Mouse (Mus musculus): Measurements from ENCODE around the gene Blm. TPM values are rescaled to one million over a fixed set of nuclear protein-coding genes. Genes with fewer than 3 reads are reported as not detected.

Gene Blm
- total and polyA plus RNA-seq, 2 experiments from 2014 or later = 5.5 to 10.4 TPM

GRCm38 (mm10) chr7:80449620-80450091 is 85.3 kb downstream of the Blm start:
- no peak; the same call in 1 of the 2 replicates for ATAC-seq
- H3K27me3 ChIP-seq (ENCODE audit: insufficient read depth, low read length) = no peaks in the 10 kb centered on the region
- 0 out of 2 replicates have a peak, but pooled peaks cover 6% of the 10 kb centered on the region for H3K36me3 ChIP-seq (ENCODE audit: insufficient read depth)
- no peak for DNase-seq
- H3K4me3 ChIP-seq (ENCODE audit: low read depth, low read length) = no peak overlapping the region
- H3K27ac ChIP-seq (ENCODE audit: low read depth, low read length) = no peak overlapping the region
- H3K9ac ChIP-seq = no peak overlapping the region
- no peaks in the 10 kb centered on the region for H3K4me1 ChIP-seq (ENCODE audit: insufficient read depth)
- 81% methylated on average over 6 of the region's 6 CpGs for WGBS
- TF ChIP-seq CTCF (IDR thresholded peaks at IDR 0.05; ENCODE audit: low read depth) = no peak
- H3K4me2 ChIP-seq (ENCODE audit: low read depth) = no peak overlapping the region
- H3K9me3 ChIP-seq (ENCODE audit: low read length) = no peaks in the 10 kb centered on the region

DNA sequence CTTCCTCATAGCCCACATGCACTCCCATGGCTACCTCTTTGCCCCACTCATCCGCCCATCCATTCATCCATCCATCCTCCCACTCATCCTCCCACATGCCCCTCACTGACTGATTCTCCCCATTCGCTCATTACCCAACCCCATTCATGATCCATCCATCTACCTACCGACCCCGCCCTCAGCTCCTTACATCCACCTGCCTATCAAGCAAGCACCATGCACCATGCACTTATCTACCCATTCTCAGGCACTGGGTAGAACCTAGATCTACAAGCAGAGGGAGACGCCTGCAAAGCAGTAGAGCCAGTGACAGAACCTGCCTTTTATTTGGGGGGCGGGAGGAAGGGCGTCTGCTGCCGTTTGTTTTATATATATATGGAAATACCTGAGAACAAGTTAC is 87.6 kb downstream of the Blm start:
- H3K9me3 ChIP-seq (ENCODE audit: low read length) = no peaks in the 10 kb centered on the region
- peaks cover 6% of the 10 kb centered on the region for H3K4me1 ChIP-seq (ENCODE audit: insufficient read depth)
- no peak overlapping the region for H3K27ac ChIP-seq (ENCODE audit: low read depth, low read length)
- no peak overlapping the region for H3K4me3 ChIP-seq (ENCODE audit: low read depth, low read length)
- 96% methylated on average over 8 of the region's 8 CpGs for WGBS
- H3K36me3 ChIP-seq (ENCODE audit: insufficient read depth) = no peaks in the 10 kb centered on the region
- TF ChIP-seq CTCF (IDR thresholded peaks at IDR 0.05; ENCODE audit: low read depth) = no peak
- H3K27me3 ChIP-seq (ENCODE audit: insufficient read depth, low read length) = no peaks in the 10 kb centered on the region
- H3K9ac ChIP-seq = no peak overlapping the region
- ATAC-seq (no peak), DNase-seq (no peak)
- H3K4me2 ChIP-seq (ENCODE audit: low read depth) = no peak overlapping the region

DNA sequence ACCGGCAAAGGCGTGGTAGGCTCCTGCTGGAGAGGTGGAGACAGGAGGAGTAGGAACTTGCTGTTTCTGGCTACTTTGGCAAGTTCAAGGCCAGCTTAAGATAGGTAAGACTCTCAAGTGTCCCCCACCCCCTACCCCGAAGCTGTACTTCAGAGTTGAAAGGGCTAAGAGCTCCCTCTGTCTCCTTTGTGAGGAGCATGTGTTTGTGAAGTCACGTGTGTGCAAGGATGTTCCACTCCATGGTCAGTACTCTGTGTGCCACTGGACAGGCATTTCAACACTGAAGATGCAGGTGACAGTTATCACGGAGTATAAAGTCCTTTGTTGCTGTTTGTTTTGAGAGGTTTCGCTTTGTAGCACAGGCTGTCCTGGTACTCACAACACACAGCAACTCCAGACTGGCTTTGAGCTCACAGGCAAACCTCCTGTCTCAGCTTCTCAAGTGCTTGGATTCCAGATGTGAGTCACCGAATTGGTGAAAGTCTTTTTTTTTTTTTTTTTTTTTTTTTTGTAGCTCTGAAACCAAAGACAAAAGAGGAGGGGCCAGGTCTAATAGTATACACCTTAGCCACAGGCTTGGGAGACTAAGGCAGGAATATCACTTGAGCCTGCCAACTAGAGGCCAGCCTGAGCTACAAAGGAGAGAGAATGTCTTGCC is 88.6 kb downstream of the Blm start:
- no peak for TF ChIP-seq CTCF (IDR thresholded peaks at IDR 0.05; ENCODE audit: low read depth)
- DNase-seq (no peak), ATAC-seq (no peak)
- Histone ChIP-seq H3K9ac (no peak overlapping the region), H3K27me3 (ENCODE audit: insufficient read depth, low read length) (no peaks in the 10 kb centered on the region), H3K4me2 (ENCODE audit: low read depth) (no peak overlapping the region), H3K4me1 (ENCODE audit: insufficient read depth) (peaks cover 12% of the 10 kb centered on the region), H3K27ac (ENCODE audit: low read depth, low read length) (no peak overlapping the region), H3K36me3 (ENCODE audit: insufficient read depth) (no peaks in the 10 kb centered on the region), H3K4me3 (ENCODE audit: low read depth, low read length) (no peak overlapping the region), H3K9me3 (ENCODE audit: low read length) (no peaks in the 10 kb centered on the region)
- 82% methylated on average over 7 of the region's 7 CpGs for WGBS

DNA sequence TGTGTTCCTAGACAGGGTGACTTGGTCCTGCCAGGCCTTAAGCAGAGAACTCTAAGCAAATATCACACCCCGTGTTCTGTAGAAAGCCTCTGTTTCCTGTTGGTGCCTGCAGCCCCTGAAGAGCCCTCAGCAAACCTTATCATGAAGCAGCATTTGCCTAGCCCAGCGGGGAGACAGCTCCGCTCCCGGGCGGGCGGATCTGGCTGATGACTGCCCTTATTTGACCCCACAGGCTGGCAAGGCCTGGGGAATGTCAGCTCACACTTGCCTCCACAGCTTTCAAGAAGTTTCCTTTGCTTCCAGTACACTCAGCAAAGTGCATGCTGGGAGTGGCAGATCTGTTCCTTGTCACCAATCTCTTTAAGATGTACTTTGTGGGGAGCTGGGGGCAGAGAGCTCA is 89.4 kb downstream of the Blm start:
- peaks cover 13% of the 10 kb centered on the region for H3K4me1 ChIP-seq (ENCODE audit: insufficient read depth)
- no peak for TF ChIP-seq CTCF (IDR thresholded peaks at IDR 0.05; ENCODE audit: low read depth)
- no peaks in the 10 kb centered on the region for H3K27me3 ChIP-seq (ENCODE audit: insufficient read depth, low read length)
- no peak overlapping the region for H3K27ac ChIP-seq (ENCODE audit: low read depth, low read length)
- H3K4me3 ChIP-seq (ENCODE audit: low read depth, low read length) = no peak overlapping the region
- no peak for DNase-seq
- no peaks in the 10 kb centered on the region for H3K36me3 ChIP-seq (ENCODE audit: insufficient read depth)
- H3K9ac ChIP-seq = no peak overlapping the region
- 57% methylated on average over 6 of the region's 6 CpGs for WGBS
- H3K9me3 ChIP-seq (ENCODE audit: low read length) = no peaks in the 10 kb centered on the region
- ATAC-seq = no peak
- no peak overlapping the region for H3K4me2 ChIP-seq (ENCODE audit: low read depth)

DNA sequence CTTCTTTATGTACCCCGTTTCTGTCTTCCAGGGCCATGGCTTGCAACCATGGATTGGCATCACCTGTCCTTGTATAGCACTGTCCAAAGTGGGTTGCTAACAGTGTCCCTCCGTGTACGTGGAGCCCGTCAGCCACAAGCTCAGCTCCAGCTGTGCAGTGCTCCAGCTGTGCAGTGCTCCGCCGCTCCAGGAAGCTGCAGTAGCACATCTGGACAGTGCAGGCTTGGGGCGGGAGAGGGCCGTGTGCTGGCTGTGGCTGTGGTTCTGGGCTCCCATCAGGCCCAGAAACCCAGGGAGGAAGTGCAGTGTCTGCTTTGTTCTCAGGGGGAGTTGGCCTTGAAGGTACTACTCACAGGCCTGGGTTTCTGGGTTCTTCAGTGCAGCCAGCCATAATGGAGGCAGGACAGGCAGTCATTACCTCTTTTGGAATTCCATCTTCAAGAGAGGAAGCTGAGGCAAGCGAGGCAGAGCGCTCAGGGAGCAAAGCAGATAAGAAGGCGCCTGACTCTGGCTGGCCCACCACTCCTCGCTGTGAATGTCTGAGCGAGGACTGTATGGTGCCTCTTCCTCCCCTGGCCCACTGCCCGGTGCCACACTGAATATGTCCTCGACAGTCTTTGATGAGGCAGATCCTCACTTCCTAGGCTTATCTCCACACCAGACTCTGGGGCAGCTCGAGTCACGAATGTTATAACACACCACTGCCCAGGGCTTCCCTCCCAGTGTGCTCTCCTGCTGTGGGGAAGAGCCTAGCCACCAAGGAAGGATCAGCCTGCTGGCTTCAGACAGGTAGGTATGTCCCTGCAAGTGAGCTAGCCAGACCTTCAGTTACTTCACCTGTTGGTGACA is 90.3 kb downstream of the Blm start:
- 74% methylated on average over 17 of the region's 17 CpGs for WGBS
- Histone ChIP-seq H3K4me1 (ENCODE audit: insufficient read depth) (peaks cover 13% of the 10 kb centered on the region), H3K36me3 (ENCODE audit: insufficient read depth) (no peaks in the 10 kb centered on the region), H3K9me3 (ENCODE audit: low read length) (no peaks in the 10 kb centered on the region), H3K27ac (ENCODE audit: low read depth, low read length) (no peak overlapping the region), H3K4me2 (ENCODE audit: low read depth) (no peak overlapping the region), H3K27me3 (ENCODE audit: insufficient read depth, low read length) (no peaks in the 10 kb centered on the region), H3K9ac (no peak overlapping the region), H3K4me3 (ENCODE audit: low read depth, low read length) (no peak overlapping the region)
- no peak for TF ChIP-seq CTCF (IDR thresholded peaks at IDR 0.05; ENCODE audit: low read depth)
- DNase-seq (no peak), ATAC-seq (no peak)

DNA sequence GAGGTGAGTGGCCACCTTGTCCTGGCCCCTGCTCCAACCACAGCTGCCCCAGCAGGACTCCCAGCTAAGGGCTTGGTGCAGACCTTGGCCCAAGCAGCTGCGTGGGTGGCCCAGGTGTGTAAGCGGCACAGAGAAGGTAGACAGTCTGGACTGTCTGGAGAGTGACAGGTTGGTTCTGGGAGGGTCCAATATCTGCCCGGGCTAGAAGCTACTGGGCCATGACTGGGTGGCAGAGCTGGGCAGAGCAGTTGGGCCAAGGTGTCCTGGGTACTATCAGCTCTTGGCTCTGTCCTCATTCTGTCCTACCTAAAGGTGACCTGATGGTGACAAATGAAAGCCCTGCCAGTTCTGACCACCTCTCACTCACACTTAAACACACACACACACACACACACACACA is 91.8 kb downstream of the Blm start:
- no peak overlapping the region for H3K4me3 ChIP-seq (ENCODE audit: low read depth, low read length)

More for the DNA sequence above, 91.8 kb downstream of the Blm start:
- H3K9me3 ChIP-seq (ENCODE audit: low read length) = no peaks in the 10 kb centered on the region
- H3K36me3 ChIP-seq (ENCODE audit: insufficient read depth) = no peaks in the 10 kb centered on the region
- H3K4me2 ChIP-seq (ENCODE audit: low read depth) = no peak overlapping the region
- H3K9ac ChIP-seq = no peak overlapping the region
- 83% methylated on average over 3 of the region's 3 CpGs for WGBS
- peaks cover 15% of the 10 kb centered on the region for H3K4me1 ChIP-seq (ENCODE audit: insufficient read depth)
- no peak for TF ChIP-seq CTCF (IDR thresholded peaks at IDR 0.05; ENCODE audit: low read depth)
- no peak for DNase-seq
- no peak for ATAC-seq
- no peaks in the 10 kb centered on the region for H3K27me3 ChIP-seq (ENCODE audit: insufficient read depth, low read length)
- no peak overlapping the region for H3K27ac ChIP-seq (ENCODE audit: low read depth, low read length)
